Mouse (Mus musculus): ENCODE results near the gene Ubap1l. TPM values are rescaled to one million over a fixed set of nuclear protein-coding genes. Genes with fewer than 3 reads are reported as not detected.

The Ubap1l gene
- polyA plus RNA-seq, 1 experiment, result 0.43 TPM

DNA sequence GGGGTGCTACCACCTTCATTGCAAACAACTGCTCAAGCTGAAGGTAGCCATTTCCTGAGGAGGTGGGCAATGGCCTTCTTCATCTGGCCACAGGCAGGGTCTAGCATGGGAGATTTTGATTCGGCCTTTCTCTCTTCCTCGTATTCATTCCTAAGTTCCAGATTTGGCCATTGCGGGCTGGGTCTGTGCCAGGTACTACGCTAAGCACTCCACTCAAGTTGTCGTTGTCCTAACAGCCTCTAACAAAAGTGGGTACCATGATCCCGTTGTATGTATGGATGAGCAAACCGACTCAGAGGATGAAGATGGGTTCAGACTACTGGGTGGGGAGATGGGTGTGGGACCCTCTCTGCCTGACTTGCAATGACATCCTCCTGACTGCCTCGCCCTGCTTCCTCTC, 49.5 kb downstream of the Ubap1l start:
- peaks cover 21% of the 10 kb centered on the region; the same call in 1 of the 2 replicates for H3K4me1 ChIP-seq (ENCODE audit: control insufficient read depth, insufficient read depth, insufficient read length, low read length)
- no peak overlapping the region for H3K27ac ChIP-seq (ENCODE audit: insufficient read depth, low read depth, low read length)
- H3K27me3 ChIP-seq (ENCODE audit: control insufficient read depth, insufficient read depth, low read length), result no peaks in the 10 kb centered on the region
- TF ChIP-seq POLR2A (IDR thresholded peaks at IDR 0.05; ENCODE audit: low read depth, low read length) (no peak), CTCF (IDR thresholded peaks at IDR 0.05; ENCODE audit: extremely low read depth, insufficient read length, insufficient replicate concordance, low read depth, low read length) (no peak)
- peaks cover 35% of the 10 kb centered on the region for H3K36me3 ChIP-seq (ENCODE audit: control insufficient read depth, insufficient read depth, low read length)
- no peak overlapping the region for H3K4me3 ChIP-seq (ENCODE audit: low read depth, low read length)
- WGBS, result 84% methylated on average over 8 of the region's 8 CpGs

GRCm38 (mm10) chr9:65411326-65411725, 50.5 kb downstream of the Ubap1l start:
- TF ChIP-seq CTCF (IDR thresholded peaks at IDR 0.05; ENCODE audit: extremely low read depth, insufficient read length, insufficient replicate concordance, low read depth, low read length), result no peak
- TF ChIP-seq POLR2A (IDR thresholded peaks at IDR 0.05; ENCODE audit: low read depth, low read length), result no peak
- Histone ChIP-seq H3K27me3 (ENCODE audit: control insufficient read depth, insufficient read depth, low read length) (no peaks in the 10 kb centered on the region), H3K4me1 (ENCODE audit: control insufficient read depth, insufficient read depth, insufficient read length, low read length) (peaks cover 23% of the 10 kb centered on the region; the same call in 1 of the 2 replicates), H3K4me3 (ENCODE audit: low read depth, low read length) (no peak overlapping the region), H3K27ac (ENCODE audit: insufficient read depth, low read depth, low read length) (no peak overlapping the region), H3K36me3 (ENCODE audit: control insufficient read depth, insufficient read depth, low read length) (peaks cover 36% of the 10 kb centered on the region)
- 62% methylated on average over 3 of the region's 3 CpGs for WGBS

GRCm38 (mm10) chr9:65417738-65418137, 56.9 kb downstream of the Ubap1l start:
- WGBS, result 75% methylated on average over 3 of the region's 3 CpGs
- peaks cover 5% of the 10 kb centered on the region; the same call in 1 of the 2 replicates for H3K4me1 ChIP-seq (ENCODE audit: control insufficient read depth, insufficient read depth, insufficient read length, low read length)
- H3K36me3 ChIP-seq (ENCODE audit: control insufficient read depth, insufficient read depth, low read length), result peaks cover 29% of the 10 kb centered on the region
- TF ChIP-seq POLR2A (IDR thresholded peaks at IDR 0.05; ENCODE audit: low read depth, low read length) (no peak), CTCF (IDR thresholded peaks at IDR 0.05; ENCODE audit: extremely low read depth, insufficient read length, insufficient replicate concordance, low read depth, low read length) (no peak)
- H3K27me3 ChIP-seq (ENCODE audit: control insufficient read depth, insufficient read depth, low read length), result no peaks in the 10 kb centered on the region
- H3K4me3 ChIP-seq (ENCODE audit: low read depth, low read length), result no peak overlapping the region
- H3K27ac ChIP-seq (ENCODE audit: insufficient read depth, low read depth, low read length), result no peak overlapping the region

- Histone ChIP-seq H3K27ac (ENCODE audit: insufficient read depth, low read depth, low read length) (no peak overlapping the region), H3K4me3 (ENCODE audit: low read depth, low read length) (peak overlapping the region; percentile 25; the same call in 1 of the 2 replicates), H3K36me3 (ENCODE audit: control insufficient read depth, insufficient read depth, low read length) (peaks cover 15% of the 10 kb centered on the region), H3K4me1 (ENCODE audit: control insufficient read depth, insufficient read depth, insufficient read length, low read length) (peaks cover 15% of the 10 kb centered on the region; the same call in 1 of the 2 replicates), H3K27me3 (ENCODE audit: control insufficient read depth, insufficient read depth, low read length) (no peaks in the 10 kb centered on the region)
- TF ChIP-seq POLR2A (IDR thresholded peaks at IDR 0.05; ENCODE audit: low read depth, low read length) (no peak), CTCF (IDR thresholded peaks at IDR 0.05; ENCODE audit: extremely low read depth, insufficient read length, insufficient replicate concordance, low read depth, low read length) (peak; percentile 32; the same call in 1 of the 2 replicates)
- WGBS, result 84% methylated on average over 3 of the region's 3 CpGs
Observed at GRCm38 (mm10) chr9:65419633-65420032, 58.8 kb downstream of the Ubap1l start.

- Histone ChIP-seq H3K4me1 (ENCODE audit: control insufficient read depth, insufficient read depth, insufficient read length, low read length) (peaks cover 20% of the 10 kb centered on the region; the same call in 1 of the 2 replicates), H3K4me3 (ENCODE audit: low read depth, low read length) (peak within 1 kb of the TSS; percentile 67), H3K36me3 (ENCODE audit: control insufficient read depth, insufficient read depth, low read length) (peaks cover 3% of the 10 kb centered on the region; the same call in 1 of the 2 replicates), H3K27me3 (ENCODE audit: control insufficient read depth, insufficient read depth, low read length) (no peaks in the 10 kb centered on the region), H3K27ac (ENCODE audit: insufficient read depth, low read depth, low read length) (peak within 1 kb of the TSS; percentile 98)
- TF ChIP-seq POLR2A (IDR thresholded peaks at IDR 0.05; ENCODE audit: low read depth, low read length) (peak; percentile 54; the same call in 1 of the 2 replicates), CTCF (IDR thresholded peaks at IDR 0.05; ENCODE audit: extremely low read depth, insufficient read length, insufficient replicate concordance, low read depth, low read length) (no peak)
- WGBS, result 25% methylated on average over 11 of the region's 11 CpGs
Observed at GRCm38 (mm10) chr9:65422760-65423501, 62.1 kb downstream of the Ubap1l start, which contains the start of gene Slc51b. Gene Slc51b (minus strand): TSS chr9:65422955.

DNA sequence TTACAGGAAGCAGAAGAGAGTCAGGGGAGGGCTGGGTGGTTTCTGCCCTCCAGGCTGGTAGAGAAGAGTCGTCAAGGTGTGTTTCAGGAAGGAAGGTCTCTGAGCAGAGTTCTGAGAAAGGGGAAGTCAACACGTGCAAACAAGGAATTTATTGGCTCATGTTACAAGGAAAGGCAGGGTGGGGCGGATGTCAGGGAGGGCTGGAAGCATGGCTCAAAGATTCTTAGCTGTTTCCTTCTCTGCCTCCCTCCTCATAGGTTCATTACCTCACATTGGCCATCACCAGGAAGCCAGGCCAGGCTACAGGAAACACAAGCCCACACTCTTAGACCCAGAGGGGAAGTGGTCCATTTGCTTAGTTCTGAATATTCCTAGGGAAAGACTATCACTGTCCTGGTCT, 63.6 kb downstream of the Ubap1l start:
- Histone ChIP-seq H3K27me3 (ENCODE audit: control insufficient read depth, insufficient read depth, low read length) (no peaks in the 10 kb centered on the region), H3K36me3 (ENCODE audit: control insufficient read depth, insufficient read depth, low read length) (no peaks in the 10 kb centered on the region; the same call in 1 of the 2 replicates), H3K4me1 (ENCODE audit: control insufficient read depth, insufficient read depth, insufficient read length, low read length) (peaks cover 23% of the 10 kb centered on the region; the same call in 1 of the 2 replicates), H3K4me3 (ENCODE audit: low read depth, low read length) (no peak overlapping the region), H3K27ac (ENCODE audit: insufficient read depth, low read depth, low read length) (peak overlapping the region; percentile 88)
- no peak for TF ChIP-seq CTCF (IDR thresholded peaks at IDR 0.05; ENCODE audit: extremely low read depth, insufficient read length, insufficient replicate concordance, low read depth, low read length)
- no peak for TF ChIP-seq POLR2A (IDR thresholded peaks at IDR 0.05; ENCODE audit: low read depth, low read length)
- WGBS, result 6% methylated on average over 3 of the region's 3 CpGs

DNA sequence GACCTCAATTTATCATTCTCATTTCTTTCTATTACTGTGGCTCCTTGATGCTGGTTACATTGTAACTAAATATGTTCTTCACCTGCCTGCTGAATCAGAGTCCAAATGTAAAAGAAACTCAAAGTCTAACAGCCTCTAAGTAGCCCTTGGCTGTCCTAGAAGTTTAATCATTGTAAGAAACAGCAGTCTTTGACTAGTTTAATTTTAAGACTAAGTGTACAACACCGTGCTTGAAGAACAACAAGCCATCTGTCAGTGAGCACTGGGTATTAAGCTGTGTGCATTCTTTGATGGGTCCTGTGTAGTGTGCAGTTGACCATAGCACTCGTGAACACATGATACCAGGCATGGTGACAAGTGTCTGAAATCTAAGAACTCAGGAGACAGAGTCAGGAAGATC, 66.7 kb downstream of the Ubap1l start:
- TF ChIP-seq POLR2A (IDR thresholded peaks at IDR 0.05; ENCODE audit: low read depth, low read length) (no peak), CTCF (IDR thresholded peaks at IDR 0.05; ENCODE audit: extremely low read depth, insufficient read length, insufficient replicate concordance, low read depth, low read length) (no peak)
- H3K27me3 ChIP-seq (ENCODE audit: control insufficient read depth, insufficient read depth, low read length), result no peaks in the 10 kb centered on the region
- H3K4me1 ChIP-seq (ENCODE audit: control insufficient read depth, insufficient read depth, insufficient read length, low read length), result peaks cover 25% of the 10 kb centered on the region
- H3K27ac ChIP-seq (ENCODE audit: insufficient read depth, low read depth, low read length), result peak overlapping the region; percentile 99
- no peaks in the 10 kb centered on the region for H3K36me3 ChIP-seq (ENCODE audit: control insufficient read depth, insufficient read depth, low read length)
- H3K4me3 ChIP-seq (ENCODE audit: low read depth, low read length), result no peak overlapping the region
- 22% methylated on average over 2 of the region's 2 CpGs for WGBS
